Mouse (Mus musculus) lung, postnatal 4 days (tissue): Measurements from ENCODE around the gene Frmd5.
"Not testable (repeated sequence)": the region's sequence is repeated elsewhere in the genome, so short reads cannot be mapped to it uniquely, and the experiment has no call there.

Experiments used
- DNase-seq, 2 experiments: peaks; one replicate each; pipeline ENCODE4 v3.0.0; 2021

Gene Frmd5

GRCm38 (mm10) chr2:121565911-121566310 lies 241.0 kb downstream of the Frmd5 start:
- peak in 1 of 2 experiments; percentile 11 for DNase-seq

DNA sequence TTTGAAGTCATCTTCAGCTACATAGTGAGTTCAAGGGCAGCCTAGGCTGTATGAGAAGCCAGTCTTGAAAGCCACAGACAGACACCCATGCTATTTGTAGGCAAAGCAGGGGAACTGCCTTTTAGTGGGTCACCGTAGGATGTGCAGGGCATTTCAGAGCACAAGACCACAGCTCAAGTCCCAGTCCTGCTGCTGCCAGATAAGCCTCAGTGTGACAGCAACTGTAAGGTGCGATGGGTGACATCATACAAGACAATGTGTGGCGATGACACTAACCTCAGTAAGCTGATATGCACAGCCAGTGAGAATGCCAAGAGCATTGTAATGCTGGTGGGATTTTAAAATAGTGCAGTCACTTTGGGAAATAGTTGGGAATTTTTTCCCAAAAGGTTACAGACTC lies 243.8 kb downstream of the Frmd5 start:
- DNase-seq, result peak in 1 of 2 experiments; percentile 1

GRCm38 (mm10) chr2:121551271-121551670 lies 255.6 kb downstream of the Frmd5 start:
- no peak for DNase-seq

DNA sequence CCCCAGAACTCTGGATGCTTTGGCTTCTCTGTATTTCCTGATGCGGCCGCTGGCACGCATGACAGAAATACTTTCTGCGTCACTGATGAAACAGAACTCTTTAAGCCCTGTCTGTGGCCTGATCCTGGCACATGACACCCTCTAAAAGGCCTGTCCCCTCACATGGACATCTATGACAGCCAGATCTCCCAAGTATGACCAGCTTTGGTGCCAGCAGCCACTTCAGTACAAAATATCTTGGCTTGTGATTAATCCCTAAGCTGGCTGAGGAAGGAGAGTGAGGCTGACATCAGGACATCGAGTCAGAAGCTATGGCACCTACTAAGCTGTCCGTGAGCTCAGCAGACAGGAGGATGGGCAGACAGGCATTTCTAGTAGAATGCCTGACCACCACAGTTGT lies 257.3 kb downstream of the Frmd5 start:
- DNase-seq, result no peak

DNA sequence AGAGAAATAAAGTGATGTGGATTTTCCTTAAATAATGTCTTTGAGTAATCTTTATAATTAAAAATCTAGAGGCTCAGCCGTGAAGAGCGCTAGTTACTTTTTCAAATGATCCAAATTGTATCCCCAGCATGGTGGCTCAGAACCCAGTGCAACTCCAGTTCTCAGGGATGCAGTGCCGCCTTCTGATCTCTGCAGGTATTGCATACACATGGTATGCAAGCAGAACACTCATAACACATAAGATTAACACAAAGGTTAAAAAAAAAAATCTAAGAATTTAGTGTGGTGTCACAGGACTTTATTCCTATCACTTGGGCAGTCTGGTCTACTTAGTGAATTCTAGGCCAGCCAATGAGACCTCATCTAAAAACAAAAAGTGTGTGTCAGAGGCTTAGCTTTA lies 262.1 kb downstream of the Frmd5 start:
- no peak for DNase-seq

DNA sequence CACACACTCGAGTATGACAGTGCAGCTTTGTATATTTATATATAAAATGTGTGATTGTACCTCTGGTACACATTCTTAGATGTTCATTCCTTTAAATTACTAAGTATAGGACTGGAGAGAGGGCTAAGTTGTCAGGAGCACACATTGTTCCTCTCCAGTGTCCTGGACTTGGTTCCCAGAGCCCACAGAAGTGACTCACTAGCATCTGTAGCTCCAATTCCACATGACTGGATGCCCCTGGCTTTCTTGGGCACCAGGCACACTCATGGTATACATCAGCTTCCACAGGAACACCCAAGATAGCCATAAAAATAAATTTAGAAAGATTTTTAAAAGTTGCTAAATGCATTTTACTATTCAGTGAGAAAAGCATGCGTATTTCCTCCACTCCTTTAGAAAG lies 281.8 kb downstream of the Frmd5 start:
- DNase-seq, result no peak

GRCm38 (mm10) chr2:121522830-121523229 lies 284.1 kb downstream of the Frmd5 start:
- DNase-seq, result not testable (repeated sequence)

- DNase-seq, result no peak
These were observed 284.9 kb downstream of the Frmd5 start for GRCm38 (mm10) chr2:121522006-121522405.

- not testable (repeated sequence) for DNase-seq
These were observed 288.2 kb downstream of the Frmd5 start for GRCm38 (mm10) chr2:121518711-121519110.

- DNase-seq, result no peak
These were observed 288.8 kb downstream of the Frmd5 start for GRCm38 (mm10) chr2:121518106-121518505.

DNA sequence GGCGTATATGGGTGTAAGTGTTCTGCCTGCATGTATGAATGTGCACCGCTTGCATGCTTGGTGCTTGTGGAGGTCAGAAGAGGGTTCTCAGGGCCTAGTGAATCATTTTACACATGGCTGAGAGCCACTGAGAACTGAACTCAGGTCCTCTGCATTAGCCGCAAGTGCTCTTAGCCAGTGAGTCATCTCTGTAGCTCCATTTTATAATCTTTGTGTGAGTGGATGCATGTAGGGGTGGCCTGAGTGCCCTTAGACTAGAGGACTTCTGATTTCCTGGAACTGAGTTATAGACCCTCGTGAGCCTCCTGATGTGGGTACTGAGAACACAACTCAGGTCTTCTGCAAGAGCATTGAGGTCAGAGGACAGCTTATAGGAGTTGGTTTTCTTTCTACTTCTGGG lies 292.7 kb downstream of the Frmd5 start:
- no peak for DNase-seq

- not testable (repeated sequence) for DNase-seq
These were observed 293.7 kb downstream of the Frmd5 start for GRCm38 (mm10) chr2:121512991-121513765.

- no peak for DNase-seq
These were observed 295.5 kb downstream of the Frmd5 start for GRCm38 (mm10) chr2:121511401-121511800.

DNA sequence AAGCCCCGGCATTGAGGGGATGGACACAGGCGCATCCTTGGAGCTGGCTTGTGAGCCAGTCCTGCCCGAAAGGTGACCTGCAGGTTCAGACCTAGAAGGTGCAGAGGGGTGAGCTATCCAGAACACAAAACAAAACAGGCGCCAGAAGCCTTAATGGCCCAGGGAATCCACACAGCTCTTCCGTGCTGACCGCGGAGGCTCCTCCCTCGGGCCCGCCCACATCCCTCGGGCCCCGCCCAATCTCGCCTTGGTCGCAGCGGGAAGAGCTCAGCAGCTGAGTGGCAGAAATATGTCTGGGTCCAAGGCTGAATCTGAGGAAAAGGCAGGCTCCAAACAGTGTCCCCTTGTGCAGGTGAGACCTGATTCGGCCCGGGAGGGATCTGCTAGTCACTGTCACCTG lies 297.3 kb downstream of the Frmd5 start:
- DNase-seq, result peak; percentile 84

DNA sequence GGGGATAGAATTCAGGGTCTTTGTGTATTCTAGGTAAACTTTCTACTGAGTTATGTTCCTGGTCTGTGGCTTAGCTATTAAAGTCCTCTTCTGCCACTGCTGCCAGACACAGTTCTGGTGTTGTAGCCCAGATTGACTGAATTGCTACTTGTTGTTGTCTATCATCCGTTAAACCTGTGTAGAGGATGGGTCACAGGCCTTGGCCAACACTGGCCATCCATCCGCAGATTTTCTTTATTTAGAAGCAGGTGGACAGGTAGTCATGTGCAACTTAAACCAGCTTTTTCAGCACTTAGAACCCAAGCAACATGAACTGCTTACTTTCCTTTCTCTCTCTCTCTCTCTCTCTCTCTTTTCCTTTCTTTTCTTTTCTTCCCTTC lies 298.9 kb downstream of the Frmd5 start:
- DNase-seq, result no peak

GRCm38 (mm10) chr2:121507173-121507950 lies 299.5 kb downstream of the Frmd5 start:
- DNase-seq, result no peak

DNA sequence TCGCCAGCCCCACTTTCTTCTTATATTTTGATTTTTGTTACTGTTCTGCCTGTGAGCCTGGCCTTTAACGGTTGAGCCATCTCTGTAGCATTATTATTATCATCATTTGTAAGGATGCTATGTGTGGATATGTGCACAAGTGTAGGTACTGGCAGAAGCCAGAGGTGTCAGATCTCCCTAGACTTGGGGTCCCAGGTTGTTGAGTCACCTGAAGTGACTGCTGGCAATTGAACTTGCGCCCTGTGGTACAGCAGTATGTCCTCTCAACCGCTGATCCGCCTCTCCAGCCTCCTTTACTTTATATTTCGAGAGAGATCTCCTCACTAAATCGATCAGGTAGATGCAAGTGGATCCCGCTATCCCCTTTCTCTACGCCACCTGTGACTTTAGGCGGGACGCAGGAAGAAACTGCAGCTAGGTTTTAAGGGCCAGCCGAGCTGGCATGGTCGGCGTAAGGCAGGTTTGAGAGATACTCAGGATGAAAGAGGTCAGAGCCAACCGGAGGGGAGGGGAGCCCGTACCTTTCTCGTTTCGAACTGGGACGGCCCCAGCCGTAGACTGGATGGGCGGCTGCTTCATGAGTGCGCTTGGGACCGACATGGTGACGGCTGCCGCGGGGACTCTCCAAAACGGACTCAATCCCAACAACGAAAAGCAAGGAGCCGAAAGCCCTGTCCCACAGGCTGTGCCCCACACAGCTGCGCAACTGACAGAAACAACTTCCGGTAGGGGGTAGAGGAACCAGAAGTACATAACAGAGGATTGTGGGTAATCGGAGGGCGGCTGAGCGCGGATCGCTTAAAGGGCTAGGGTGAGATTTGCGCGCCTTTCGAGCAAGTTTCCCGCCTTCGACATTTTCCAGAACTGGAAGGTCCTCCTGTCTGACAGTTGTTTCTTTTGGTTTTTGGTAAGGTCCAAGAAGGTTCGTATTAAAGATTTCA lies 300.7 kb downstream of the Frmd5 start, which contains the start of the genes Mfap1a and Wdr76:
Gene Mfap1a (minus strand): TSS at position 724 of the 941 bp plus-strand sequence.
Gene Wdr76 (plus strand): TSS at position 782 of the 941 bp plus-strand sequence.
- peak; percentile 84 to 87 for DNase-seq

- DNase-seq, result not testable (repeated sequence)
These were observed 305.3 kb downstream of the Frmd5 start for GRCm38 (mm10) chr2:121501550-121501949.
